Mouse (Mus musculus) NIH3T3 (cell line): ENCODE measurements around the gene Olfr341.

Experiments used
- DNase-seq: peaks from one replicate; pipeline ENCODE4 v3.0.0-alpha.2; 2012; ENCODE audit warnings: low read depth

The Olfr341 gene

GRCm38 (mm10) chr2:36482368-36482767 is at the start of gene Olfr341:
Olfr341 (minus strand) TSS chr2:36482468.
- no peak for DNase-seq

- DNase-seq = no peak
Measured at GRCm38 (mm10) chr2:36524698-36525097, 42.4 kb upstream of the Olfr341 start, which contains the start of gene Olfr342. Olfr342 (plus strand) TSS chr2:36524998.

GRCm38 (mm10) chr2:36473634-36474033 is 8.6 kb downstream of the Olfr341 start:
- DNase-seq = no peak

- DNase-seq = no peak
Measured at GRCm38 (mm10) chr2:36452287-36452686, 30.0 kb downstream of the Olfr341 start, which contains the start of gene Olfr340. Olfr340 (plus strand) TSS chr2:36452587.
